Mouse (Mus musculus) heart, postnatal 0 days (tissue): ENCODE data around the gene Slco4c1. TPM values are rescaled to one million over a fixed set of nuclear protein-coding genes. Genes with fewer than 3 reads are reported as not detected.
A peak's percentile ranks its signal among the peaks of the same experiment; 100 is the strongest.

Experiments
- ATAC-seq: fragments of 200-750 bp; cut with Nextera tagmentation; 2 replicates; pipeline ENCODE4 v1.8.0; 2017; ENCODE audit warnings: low read depth, moderate number of reproducible peaks, moderate library complexity; ENCODE audit not compliant: insufficient read depth
- DNase-seq: peaks from one replicate; pipeline ENCODE4 v3.0.0-alpha.2; 2016; ENCODE audit warnings: low spot score
- H3K27ac ChIP-seq: fragments of 300-500 bp; sonication (generic); 2 replicates; pipeline ENCODE4 v1.5.1; 2014; ENCODE audit warnings: low read depth, mild to moderate bottlenecking
- H3K27me3 ChIP-seq: fragments of 300-500 bp; sonication (generic); 2 replicates; pipeline ENCODE4 v1.6.1; 2014; ENCODE audit warnings: low read length, mixed read lengths; ENCODE audit not compliant: control insufficient read depth, insufficient read depth
- H3K36me3 ChIP-seq: fragments of 300-500 bp; sonication (generic); replicated peaks from 2 replicates; pipeline ENCODE4 v1.6.1; 2014; ENCODE audit warnings: low read length, mixed read lengths; ENCODE audit not compliant: control insufficient read depth, insufficient read depth
- H3K4me1 ChIP-seq: fragments of 300-500 bp; sonication (generic); 2 replicates; pipeline ENCODE4 v1.6.1; 2014; ENCODE audit warnings: antibody characterized with exemption; ENCODE audit not compliant: control insufficient read depth, insufficient read depth
- H3K4me2 ChIP-seq: fragments of 300-500 bp; sonication (generic); 2 replicates; pipeline ENCODE4 v1.6.1; 2014; ENCODE audit warnings: low read depth, mild to moderate bottlenecking, low read length, moderate library complexity
- H3K4me3 ChIP-seq: fragments of 300-500 bp; sonication (generic); 2 replicates; pipeline ENCODE4 v1.5.1; 2014; ENCODE audit warnings: low read depth, low read length
- H3K9ac ChIP-seq: fragments of 300-500 bp; sonication (generic); replicated peaks from 2 replicates; pipeline ENCODE4 v1.6.1; 2014; ENCODE audit warnings: low read depth, low read length, mixed read lengths
- H3K9me3 ChIP-seq: fragments of 300-500 bp; sonication (generic); replicated peaks from 2 replicates; pipeline ENCODE4 v1.6.1; 2016; ENCODE audit warnings: low read length; ENCODE audit not compliant: control insufficient read depth
- CTCF ChIP-seq: IDR thresholded peaks from 2 replicates; pipeline ENCODE4 v1.5.1; 2016; ENCODE audit warnings: antibody characterized with exemption, control low read depth, low read depth
- EP300 ChIP-seq: IDR thresholded peaks from 2 replicates; pipeline ENCODE4 v1.6.1; 2016; ENCODE audit warnings: antibody characterized with exemption, low read depth
- WGBS: fragments of 180-500 bp; shearing (Covaris S2); extraction: QIAGEN DNeasy Blood & Tissue Kit; methylation state at CpG from one replicate; pipeline ENCODE4 v1.1.7; 2014; 5-methylcytosine and 5-hydroxymethylcytosine counted together
- polyA plus RNA-seq: library from polyadenylated mRNA; unstranded; fragments of >200 nt; fragmentation: Nextera tagmentation; extraction: Ambion mirVana; gene quantifications from 2 replicates; pipeline ENCODE4 v1.2.1, GENCODE M21; 2015
- total RNA-seq: library from RNA; depleted of rRNA; stranded (reverse); fragments of >200 nt; gene quantifications from 2 replicates; pipeline ENCODE4 v1.2.3, GENCODE M21; 2014; ENCODE audit warnings: low replicate concordance

Gene Slco4c1
- total and polyA plus RNA-seq, 2 experiments from 2014 or later, result 0.03 TPM; not detected in 1

DNA sequence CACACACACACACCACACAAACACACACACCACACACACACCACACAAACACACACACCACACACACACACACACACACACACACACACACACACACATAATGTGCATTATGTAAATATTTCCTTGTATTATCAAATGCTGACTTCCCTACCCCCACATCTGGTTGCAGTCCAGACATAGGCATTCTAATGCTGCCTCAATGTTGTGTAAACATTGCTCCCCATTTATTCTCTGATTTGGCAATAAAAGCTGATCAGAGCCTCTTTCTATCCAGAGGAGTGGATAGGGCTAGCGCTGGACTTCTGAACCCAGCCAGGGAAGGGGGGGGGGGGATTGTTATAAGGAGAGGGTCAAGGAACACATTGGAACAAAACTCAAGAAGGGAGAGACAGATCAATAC lies 101.7 kb downstream of the Slco4c1 start:
- Histone ChIP-seq H3K27me3 (no peaks in the 10 kb centered on the region), H3K9ac (no peak overlapping the region), H3K4me2 (no peak overlapping the region), H3K36me3 (no peaks in the 10 kb centered on the region), H3K4me1 (no peaks in the 10 kb centered on the region), H3K4me3 (no peak overlapping the region), H3K9me3 (no peaks in the 10 kb centered on the region), H3K27ac (no peak overlapping the region)
- WGBS, result 84% methylated on average over 1 of the region's 1 CpGs
- no peak for ATAC-seq
- TF ChIP-seq CTCF (no peak), EP300 (no peak)
- DNase-seq, result no peak

DNA sequence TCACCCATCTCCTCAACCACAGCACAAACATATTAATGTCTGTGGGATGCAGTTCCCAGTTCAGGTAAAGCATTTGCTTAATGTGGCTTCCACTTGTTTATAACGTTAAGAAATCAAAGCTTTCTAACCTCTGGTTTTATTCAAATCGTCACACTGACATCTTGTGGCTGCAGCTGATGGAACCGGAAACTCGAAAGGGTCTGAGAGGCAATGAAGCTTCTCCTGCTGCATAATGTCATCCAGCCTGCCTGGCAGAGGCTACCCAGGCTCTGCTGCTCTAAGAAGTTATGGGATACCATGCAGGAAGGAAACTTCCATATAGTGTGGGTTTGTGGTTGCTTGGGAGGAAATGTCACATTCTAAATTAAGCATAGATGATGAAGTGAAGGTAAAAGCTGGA lies 103.7 kb downstream of the Slco4c1 start:
- Histone ChIP-seq H3K27ac (no peak overlapping the region), H3K4me1 (no peaks in the 10 kb centered on the region), H3K9ac (no peak overlapping the region), H3K27me3 (no peaks in the 10 kb centered on the region), H3K9me3 (no peaks in the 10 kb centered on the region), H3K4me2 (no peak overlapping the region), H3K36me3 (no peaks in the 10 kb centered on the region), H3K4me3 (no peak overlapping the region)
- DNase-seq (no peak), ATAC-seq (no peak)
- TF ChIP-seq EP300, result no peak
- TF ChIP-seq CTCF, result peak; percentile 26; the same call in 1 of the 2 replicates
- 19% methylated on average over 4 of the region's 4 CpGs for WGBS

DNA sequence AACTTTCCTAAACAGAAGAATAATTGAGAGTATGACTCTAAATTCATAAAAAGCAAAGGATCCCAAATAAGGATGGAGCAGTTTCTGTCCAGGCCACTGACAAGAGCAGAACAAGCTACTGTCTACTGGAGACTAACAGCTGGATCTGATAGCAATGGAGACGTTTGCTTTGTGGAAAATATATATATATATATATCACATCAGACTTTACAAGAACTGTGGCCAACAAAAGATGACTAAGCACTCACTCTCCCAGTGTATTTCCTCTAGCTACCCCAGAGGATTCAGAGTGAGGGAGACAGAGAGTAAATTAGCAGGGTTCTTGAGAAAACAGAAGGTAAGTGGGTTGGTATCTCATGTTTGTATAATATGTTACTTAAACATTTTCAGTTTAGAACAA lies 105.4 kb downstream of the Slco4c1 start:
- ATAC-seq (no peak), DNase-seq (no peak)
- Histone ChIP-seq H3K27me3 (no peaks in the 10 kb centered on the region), H3K36me3 (no peaks in the 10 kb centered on the region), H3K9me3 (no peaks in the 10 kb centered on the region), H3K4me1 (no peaks in the 10 kb centered on the region), H3K4me3 (no peak overlapping the region), H3K9ac (no peak overlapping the region), H3K27ac (no peak overlapping the region), H3K4me2 (no peak overlapping the region)
- TF ChIP-seq EP300 (no peak), CTCF (no peak)
- WGBS, result 6% methylated on average over 1 of the region's 1 CpGs
